Mouse (Mus musculus): ENCODE data around the gene Mybbp1a.
A peak's percentile ranks its signal among the peaks of the same experiment; 100 is the strongest.

Mybbp1a gene

GRCm38 (mm10) chr11:72440965-72441664 lies at the start of gene Mybbp1a:
Mybbp1a (plus strand) TSS chr11:72441355.
- DNase-seq (ENCODE audit: low read depth in 1 of 2, low spot score in 2 of 2), result peak; percentile 91 to 97

- DNase-seq (ENCODE audit: low read depth in 1 of 2, low spot score in 2 of 2), result no peak
Measured at GRCm38 (mm10) chr11:72393243-72393642, 47.9 kb upstream of the Mybbp1a start.

GRCm38 (mm10) chr11:72393669-72394068 lies 47.5 kb upstream of the Mybbp1a start:
- no peak for DNase-seq (ENCODE audit: low read depth in 1 of 2, low spot score in 2 of 2)

- DNase-seq (ENCODE audit: low read depth in 1 of 2, low spot score in 2 of 2), result no peak
Measured at GRCm38 (mm10) chr11:72394694-72395093, 46.5 kb upstream of the Mybbp1a start.

- DNase-seq (ENCODE audit: low read depth in 1 of 2, low spot score in 2 of 2), result no peak
Measured at GRCm38 (mm10) chr11:72395652-72396051, 45.5 kb upstream of the Mybbp1a start.

GRCm38 (mm10) chr11:72396621-72397020 lies 44.5 kb upstream of the Mybbp1a start:
- DNase-seq (ENCODE audit: low read depth in 1 of 2, low spot score in 2 of 2), result no peak

GRCm38 (mm10) chr11:72397072-72397471 lies 44.1 kb upstream of the Mybbp1a start:
- DNase-seq (ENCODE audit: low read depth in 1 of 2, low spot score in 2 of 2), result no peak

GRCm38 (mm10) chr11:72397811-72398525 lies 43.2 kb upstream of the Mybbp1a start:
- no peak for DNase-seq (ENCODE audit: low read depth in 1 of 2, low spot score in 2 of 2)

- DNase-seq (ENCODE audit: low read depth in 1 of 2, low spot score in 2 of 2), result no peak
Measured at GRCm38 (mm10) chr11:72401068-72401467, 40.1 kb upstream of the Mybbp1a start.

- DNase-seq (ENCODE audit: low read depth in 1 of 2, low spot score in 2 of 2), result no peak
Measured at GRCm38 (mm10) chr11:72402017-72402416, 39.1 kb upstream of the Mybbp1a start.

GRCm38 (mm10) chr11:72402969-72403368 lies 38.2 kb upstream of the Mybbp1a start:
- no peak for DNase-seq (ENCODE audit: low read depth in 1 of 2, low spot score in 2 of 2)

- no peak for DNase-seq (ENCODE audit: low read depth in 1 of 2, low spot score in 2 of 2)
Measured at GRCm38 (mm10) chr11:72405532-72405931, 35.6 kb upstream of the Mybbp1a start.

GRCm38 (mm10) chr11:72406079-72406675 lies 35.0 kb upstream of the Mybbp1a start:
- no peak for DNase-seq (ENCODE audit: low read depth in 1 of 2, low spot score in 2 of 2)

- DNase-seq (ENCODE audit: low read depth in 1 of 2, low spot score in 2 of 2), result no peak
Measured at GRCm38 (mm10) chr11:72407081-72407480, 34.1 kb upstream of the Mybbp1a start.

GRCm38 (mm10) chr11:72407574-72407973 lies 33.6 kb upstream of the Mybbp1a start:
- DNase-seq (ENCODE audit: low read depth in 1 of 2, low spot score in 2 of 2), result no peak

GRCm38 (mm10) chr11:72408451-72409170 lies 32.5 kb upstream of the Mybbp1a start:
- DNase-seq (ENCODE audit: low read depth in 1 of 2, low spot score in 2 of 2), result no peak

- DNase-seq (ENCODE audit: low read depth in 1 of 2, low spot score in 2 of 2), result no peak
Measured at GRCm38 (mm10) chr11:72409649-72410385, 31.3 kb upstream of the Mybbp1a start.

GRCm38 (mm10) chr11:72410521-72411092 lies 30.5 kb upstream of the Mybbp1a start:
- no peak for DNase-seq (ENCODE audit: low read depth in 1 of 2, low spot score in 2 of 2)

GRCm38 (mm10) chr11:72411093-72411921 lies 29.8 kb upstream of the Mybbp1a start, which contains the start of gene Smtnl2:
Smtnl2 (minus strand) TSS chr11:72411713.
- no peak for DNase-seq (ENCODE audit: low read depth in 1 of 2, low spot score in 2 of 2)

- DNase-seq (ENCODE audit: low read depth in 1 of 2, low spot score in 2 of 2), result no peak
Measured at GRCm38 (mm10) chr11:72411945-72412344, 29.2 kb upstream of the Mybbp1a start.

Data from monocyte, adult 2 months (primary cell).